Mouse (Mus musculus) cerebellum, adult (tissue): ENCODE results near the gene Gm20388.

Experiments used
- ATAC-seq: cut with Nextera tagmentation; 2 replicates; pipeline ENCODE4 v1.9.2; 2017; ENCODE audit warnings: mild to moderate bottlenecking, moderate library complexity, mixed read lengths; ENCODE audit not compliant: insufficient number of reproducible peaks, low FRiP score, low TSS enrichment

The Gm20388 gene

DNA sequence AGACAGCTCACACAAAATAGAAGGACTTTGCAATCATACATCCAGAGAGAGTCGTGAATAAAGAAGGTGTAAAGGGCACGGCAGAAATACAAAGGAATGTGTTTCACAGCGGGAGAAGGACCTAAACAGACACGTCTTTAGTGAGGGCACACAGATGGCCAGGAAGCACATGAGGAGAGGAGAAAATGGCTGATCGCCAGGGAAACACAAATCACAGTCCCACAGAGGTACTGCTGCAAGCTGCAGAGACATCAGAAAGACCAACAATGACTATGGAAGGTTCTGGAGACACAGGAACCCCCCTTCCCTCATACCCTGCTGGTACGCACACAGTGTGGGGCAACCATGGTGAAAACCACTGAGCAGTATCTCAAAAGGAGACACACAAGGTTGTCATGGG is 1810.4 kb downstream of the Gm20388 start:
- no peak for ATAC-seq

DNA sequence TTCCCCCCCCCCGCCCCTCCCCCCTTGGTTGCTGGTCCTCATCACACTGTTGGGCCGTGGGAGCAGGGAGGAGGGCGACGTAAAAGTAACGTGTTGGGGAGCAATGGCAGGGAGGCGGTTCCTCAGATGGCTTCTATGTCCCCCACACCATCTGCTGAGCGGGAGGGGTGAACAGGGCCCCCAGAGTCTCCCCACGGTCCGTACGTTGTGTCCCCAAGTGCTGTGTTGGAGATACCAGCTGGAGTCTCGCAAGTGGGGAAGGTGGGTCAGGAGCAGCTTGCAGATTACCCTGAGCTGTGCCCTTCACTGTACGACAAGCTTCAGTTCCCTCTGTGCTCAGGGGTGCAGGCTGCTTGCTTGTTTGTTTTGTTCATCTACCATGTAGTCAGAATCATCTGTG is 1813.2 kb downstream of the Gm20388 start:
- ATAC-seq: no peak

DNA sequence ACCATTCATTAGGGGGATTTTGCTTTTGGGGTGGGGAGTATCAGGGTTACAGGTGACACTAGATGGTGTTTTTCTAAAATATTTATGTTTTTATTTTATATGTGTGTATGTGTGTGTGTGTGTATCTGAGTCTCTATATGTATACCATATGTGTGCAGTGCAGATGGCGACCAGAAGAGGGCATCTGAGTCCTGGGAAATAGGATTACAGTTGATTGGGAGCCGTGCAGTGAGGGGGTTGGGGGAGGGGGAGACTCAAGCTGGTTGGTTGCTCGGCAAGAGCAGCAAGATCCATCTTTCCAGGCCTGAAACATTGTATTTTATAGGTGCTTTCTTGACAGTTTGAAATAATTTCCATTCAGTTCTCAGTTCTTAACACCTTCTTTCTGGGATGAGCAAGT is 1816.5 kb downstream of the Gm20388 start:
- ATAC-seq: no peak

DNA sequence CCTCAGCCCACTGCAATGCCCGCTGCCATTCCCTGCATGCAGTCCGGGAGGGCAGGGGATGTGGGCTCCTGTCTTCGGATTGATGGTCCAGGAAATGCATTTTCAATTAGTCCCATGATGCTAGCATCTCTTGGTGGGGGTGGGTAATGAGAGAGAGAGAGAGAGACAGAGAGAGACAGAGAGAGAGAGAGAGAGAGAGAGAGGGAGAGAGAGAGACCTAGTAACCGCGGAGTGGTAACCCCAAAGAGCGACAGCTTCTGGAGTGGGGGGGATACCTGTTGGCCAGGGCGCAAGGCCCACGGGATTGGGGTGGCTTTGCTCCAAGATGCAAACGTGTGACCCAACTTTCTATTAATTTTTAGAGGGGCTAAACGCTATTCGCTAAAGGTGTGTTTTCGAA is 1818.7 kb downstream of the Gm20388 start, which contains the start of gene Jph3:
Jph3 (plus strand) TSS at position 301 of the 400 bp plus-strand sequence.
- ATAC-seq: no peak

DNA sequence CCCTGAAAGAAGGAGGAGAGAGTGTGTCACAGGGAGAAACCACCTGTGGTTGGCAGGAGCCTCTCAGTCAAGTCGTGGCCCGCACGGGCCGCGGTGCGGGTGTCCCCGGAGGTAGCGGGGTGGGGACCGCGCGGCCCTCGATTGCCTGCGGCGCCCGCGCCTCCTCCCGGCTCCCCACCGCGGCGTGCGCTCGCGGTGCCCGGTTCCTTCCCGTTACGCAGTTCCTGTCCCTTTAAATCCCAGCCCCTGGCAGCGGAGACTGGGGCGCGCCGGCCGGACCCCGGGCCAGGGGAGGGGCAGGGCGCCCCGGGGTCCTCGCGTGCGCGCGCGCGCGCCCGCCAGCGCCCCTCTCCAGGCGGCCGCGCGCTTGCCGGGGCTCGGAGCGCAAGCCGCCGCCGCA is 1819.1 kb downstream of the Gm20388 start:
- ATAC-seq: no peak

GRCm38 (mm10) chr8:121730170-121730569 is 1819.5 kb downstream of the Gm20388 start:
- no peak for ATAC-seq

GRCm38 (mm10) chr8:121730646-121731045 is 1820.0 kb downstream of the Gm20388 start:
- no peak for ATAC-seq

GRCm38 (mm10) chr8:121731060-121731459 is 1820.4 kb downstream of the Gm20388 start:
- no peak for ATAC-seq

DNA sequence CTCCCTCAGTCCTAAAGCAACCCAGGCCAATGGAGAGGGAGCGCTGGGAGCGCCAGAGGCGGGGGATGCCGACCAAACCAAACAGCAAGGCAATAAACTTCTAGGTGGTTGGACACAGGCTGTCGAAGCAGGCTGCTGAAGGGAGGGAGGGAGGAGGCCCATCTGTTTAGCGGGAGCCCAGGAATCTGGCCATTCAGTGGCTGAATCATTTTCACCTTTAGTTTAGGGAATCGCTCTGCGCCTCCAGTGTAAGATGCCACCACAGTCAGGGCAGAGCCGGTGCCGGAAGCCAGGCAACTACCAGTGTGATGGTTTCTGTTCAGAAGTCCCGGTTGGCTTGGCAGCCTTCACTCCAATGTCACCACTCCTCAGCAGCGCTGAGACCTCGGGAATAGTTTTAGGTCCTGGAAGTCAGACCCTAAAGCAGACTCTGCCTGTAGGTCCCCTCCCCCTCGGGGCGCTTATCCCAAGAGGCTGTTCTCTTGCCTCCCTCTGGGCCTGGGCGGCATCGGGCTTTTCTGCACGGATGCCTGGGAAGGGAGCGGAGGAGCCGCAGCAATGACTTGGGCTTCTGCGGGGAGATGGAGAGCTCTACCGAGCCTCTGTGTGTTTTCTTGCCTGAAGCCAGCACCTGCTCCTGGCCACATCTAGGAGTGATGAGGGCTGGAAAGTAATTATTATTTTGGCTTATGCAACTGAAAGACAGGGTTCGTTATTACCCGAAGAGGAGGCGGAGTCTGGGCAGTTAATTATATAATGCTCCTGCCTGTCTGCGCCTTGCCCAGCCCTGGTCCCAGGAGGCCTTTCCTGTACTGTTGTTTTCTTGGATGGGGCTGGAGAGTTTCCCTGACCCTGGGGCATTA is 1821.1 kb downstream of the Gm20388 start:
- ATAC-seq: peak; percentile 70

GRCm38 (mm10) chr8:121732334-121732665 is 1821.7 kb downstream of the Gm20388 start:
- ATAC-seq: no peak

- no peak for ATAC-seq
Observed at GRCm38 (mm10) chr8:121734262-121734661, 1823.6 kb downstream of the Gm20388 start.

- ATAC-seq: no peak
Observed at GRCm38 (mm10) chr8:121736236-121736635, 1825.6 kb downstream of the Gm20388 start.

DNA sequence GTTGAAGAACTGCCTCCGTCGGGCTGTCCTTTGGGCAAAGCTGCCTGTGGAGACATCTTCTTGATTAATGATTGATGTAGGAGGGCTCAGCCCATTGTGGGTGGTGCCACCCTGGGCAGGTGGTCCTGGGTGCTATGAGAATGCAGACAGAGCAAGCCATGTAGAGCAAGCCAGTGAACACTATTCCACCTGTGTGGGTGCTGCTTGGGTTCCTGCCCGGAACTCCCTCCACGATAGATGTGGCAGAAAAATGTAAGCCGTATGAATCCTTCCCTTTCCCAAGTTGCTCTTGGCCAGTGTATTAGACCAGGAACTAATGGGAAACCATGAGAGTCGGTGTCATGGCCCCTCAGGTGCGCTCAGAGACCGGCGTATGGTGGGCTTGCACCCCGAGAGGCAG is 1830.1 kb downstream of the Gm20388 start:
- no peak for ATAC-seq

DNA sequence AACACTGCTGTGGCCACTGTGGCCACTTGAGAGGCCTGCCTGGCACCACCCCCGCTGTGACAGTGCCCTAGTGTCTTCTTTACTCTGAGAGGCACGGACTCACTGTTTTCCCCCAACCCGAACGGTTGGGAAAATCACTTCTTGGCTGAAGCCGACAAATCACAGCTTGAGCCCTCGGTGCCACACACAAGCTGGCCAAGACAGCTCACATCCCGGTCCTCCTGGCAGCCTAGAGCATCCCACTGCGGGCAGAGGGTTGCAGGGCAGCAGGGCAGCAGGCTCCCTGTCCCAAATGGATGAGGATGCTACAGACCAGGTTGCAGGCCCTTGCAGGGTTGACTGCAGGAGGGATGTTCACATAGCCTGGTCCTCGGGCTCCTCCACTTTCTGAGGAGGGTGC is 1838.9 kb downstream of the Gm20388 start:
- ATAC-seq: peak; percentile 85

DNA sequence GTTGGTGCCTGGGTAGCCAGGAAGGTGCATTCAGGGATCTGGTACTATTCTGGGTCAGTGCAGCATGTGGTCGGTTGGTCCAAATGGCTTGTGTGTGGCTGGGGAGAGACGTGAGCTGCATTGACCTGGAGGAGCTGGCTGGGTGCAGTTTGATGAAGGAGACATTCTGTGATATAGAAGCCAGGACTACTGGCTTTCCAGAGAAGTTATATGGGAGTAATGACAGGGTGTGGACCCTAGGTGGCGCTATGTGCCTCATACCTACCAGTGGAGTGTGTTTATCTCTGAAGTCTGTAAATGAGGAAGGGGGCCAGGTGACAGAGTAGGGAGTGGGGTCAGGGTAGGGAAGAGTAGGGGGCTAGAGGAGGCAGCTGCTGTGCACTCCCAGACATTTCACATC is 1839.9 kb downstream of the Gm20388 start:
- ATAC-seq: no peak

GRCm38 (mm10) chr8:121751407-121751806 is 1840.8 kb downstream of the Gm20388 start:
- no peak for ATAC-seq

DNA sequence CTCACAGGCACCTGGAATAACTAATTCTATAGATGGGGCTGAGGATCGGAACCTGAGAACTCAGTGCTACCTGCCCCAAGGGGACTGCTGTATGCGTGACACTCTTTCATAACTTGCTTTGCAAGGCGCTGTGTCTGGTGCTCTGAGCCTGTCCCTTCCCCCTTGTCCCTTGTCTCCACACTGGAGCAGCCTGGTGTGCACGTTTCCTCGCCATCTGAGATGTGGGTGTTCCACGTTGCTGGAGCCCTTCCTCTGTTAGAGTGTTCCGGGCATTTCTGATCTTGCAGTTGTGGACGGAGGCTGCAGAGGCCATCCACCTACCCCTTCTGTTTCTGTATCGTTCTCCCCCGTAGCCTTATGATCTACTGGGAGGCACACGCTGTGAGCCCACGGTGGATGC is 1847.8 kb downstream of the Gm20388 start:
- ATAC-seq: no peak

DNA sequence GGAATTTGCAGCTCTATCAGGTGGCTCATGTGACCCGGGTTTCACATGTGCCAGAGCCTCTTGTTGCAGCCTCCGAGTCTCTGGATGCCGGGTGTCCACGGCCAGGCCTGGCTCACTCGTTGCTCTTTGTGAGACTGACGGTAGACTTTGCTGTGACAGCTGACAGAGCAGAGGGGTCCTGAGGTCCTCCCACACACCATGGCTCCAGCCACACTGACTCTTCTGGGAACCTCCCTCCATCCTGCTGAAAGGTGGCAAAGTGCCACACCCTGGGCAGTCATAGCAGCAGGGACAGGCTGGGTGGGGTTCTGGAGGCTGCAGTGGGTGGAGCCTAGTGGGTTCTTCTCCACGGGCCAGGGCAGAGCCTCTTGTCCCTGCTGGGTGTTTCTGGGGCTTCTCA is 1849.8 kb downstream of the Gm20388 start:
- ATAC-seq: peak; percentile 49; the same call in 1 of the 2 replicates

DNA sequence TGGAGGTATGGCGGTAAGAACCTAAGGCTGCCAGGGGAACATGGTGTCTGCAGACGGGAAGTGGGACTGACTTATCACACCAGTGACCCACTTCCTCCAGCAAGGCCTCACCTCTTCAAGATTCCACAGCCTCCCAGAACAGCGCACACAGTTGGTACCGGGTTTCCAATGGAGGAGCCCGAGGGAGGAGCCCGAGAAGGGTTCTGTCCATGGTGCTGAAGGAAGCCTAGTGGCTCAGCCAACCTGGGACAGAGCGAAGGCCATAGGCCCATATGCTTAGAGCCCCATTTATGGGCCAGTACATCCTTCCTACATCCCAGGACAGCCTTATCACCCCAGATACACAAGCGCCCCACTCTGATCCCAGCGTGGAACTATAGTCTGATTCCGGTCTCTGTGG is 1850.8 kb downstream of the Gm20388 start:
- no peak for ATAC-seq

- ATAC-seq: no peak
Observed at GRCm38 (mm10) chr8:121762999-121763699, 1852.5 kb downstream of the Gm20388 start.

DNA sequence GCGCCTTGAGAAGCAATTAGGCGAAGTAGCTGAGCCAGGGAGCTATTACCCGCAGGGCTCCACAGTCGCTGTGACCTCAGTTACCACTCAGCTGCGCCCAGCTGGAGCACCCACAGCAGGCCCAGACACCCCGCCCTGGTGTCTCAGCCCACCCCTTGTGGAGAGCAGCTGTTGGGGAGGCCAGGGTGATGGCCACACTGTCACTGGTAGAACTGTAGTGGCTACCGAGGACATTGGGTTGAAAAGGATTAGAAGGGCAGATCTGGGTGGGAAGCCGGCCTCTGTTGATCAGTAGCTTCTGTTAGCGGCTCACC is 1853.0 kb downstream of the Gm20388 start:
- ATAC-seq: no peak

- no peak for ATAC-seq
Observed at GRCm38 (mm10) chr8:121765594-121766138, 1855.0 kb downstream of the Gm20388 start.
